In genomic region chr2:153529931-153530766, GRCm38 (mm10) we compare ENCODE assay signal across 8 mouse cellular contexts. TPM values are rescaled to one million over a fixed set of nuclear protein-coding genes. Genes with fewer than 3 reads are reported as not detected.
DNase-seq lines count a peak whose midpoint lies in the region; ATAC-seq and TF ChIP-seq lines count a peak whose summit lies in the region.

Gene Nol4l (minus strand): TSS chr2:153529971.

- no peak for TF ChIP-seq EP300 in liver, postnatal 0 days (IDR thresholded peaks at IDR 0.05; ENCODE audit: low read depth)

- H3K27me3 ChIP-seq in forebrain, embryonic 12.5 days = peaks cover 33% of the 10 kb centered on the region
- H3K27me3 ChIP-seq in intestine, postnatal 0 days (replicated peaks; ENCODE audit: control insufficient read depth, insufficient read depth, low read length) = no peaks in the 10 kb centered on the region
- H3K27me3 ChIP-seq in liver, postnatal 0 days (ENCODE audit: insufficient read depth, low read length) = peaks cover 19% of the 10 kb centered on the region; the same call in 1 of the 2 replicates

- peak within 1 kb of the TSS; percentile 67; the same call in 1 of the 2 replicates for H3K27ac ChIP-seq in bone marrow, adult 2 months (ENCODE audit: control insufficient read depth, insufficient read depth, low read depth, low read length, poor library complexity)
- peak within 1 kb of the TSS; percentile 93 for H3K27ac ChIP-seq in forebrain, embryonic 12.5 days
- peak within 1 kb of the TSS; percentile 22; the same call in 1 of the 2 replicates for H3K27ac ChIP-seq in intestine, postnatal 0 days (ENCODE audit: low read depth, low read length)
- H3K27ac ChIP-seq in liver, postnatal 0 days (ENCODE audit: low read depth) = peak within 1 kb of the TSS; percentile 62

- no peaks in the 10 kb centered on the region; the same call in none of the 2 replicates for H3K4me1 ChIP-seq in bone marrow, adult 2 months (ENCODE audit: control insufficient read depth, insufficient read depth, low read length)
- peaks cover 44% of the 10 kb centered on the region for H3K4me1 ChIP-seq in forebrain, embryonic 12.5 days
- peaks cover 8% of the 10 kb centered on the region; the same call in 1 of the 2 replicates for H3K4me1 ChIP-seq in intestine, postnatal 0 days (replicated peaks; ENCODE audit: control insufficient read depth, insufficient read depth, low read length)
- H3K4me1 ChIP-seq in liver, postnatal 0 days (ENCODE audit: insufficient read depth) = peaks cover 33% of the 10 kb centered on the region

- no peak for TF ChIP-seq POLR2A in bone marrow, adult 2 months (IDR thresholded peaks at IDR 0.05; ENCODE audit: borderline replicate concordance, control insufficient read depth, low read depth, low read length)

- no peak for TF ChIP-seq CTCF in bone marrow, adult 2 months (IDR thresholded peaks at IDR 0.05; ENCODE audit: control insufficient read depth, insufficient read depth, low read length)
- TF ChIP-seq CTCF in intestine, postnatal 0 days (IDR thresholded peaks at IDR 0.05; ENCODE audit: low read depth) = no peak
- TF ChIP-seq CTCF in liver, postnatal 0 days (IDR thresholded peaks at IDR 0.05; ENCODE audit: low read depth) = no peak

- no peaks in the 10 kb centered on the region for H3K9me3 ChIP-seq in forebrain, embryonic 12.5 days
- H3K9me3 ChIP-seq in intestine, postnatal 0 days (ENCODE audit: control insufficient read depth) = no peaks in the 10 kb centered on the region
- H3K9me3 ChIP-seq in liver, postnatal 0 days (ENCODE audit: low read length) = no peaks in the 10 kb centered on the region

- peak; percentile 46 for DNase-seq in ovary, postnatal 36 days (ENCODE audit: low spot score)
- DNase-seq in ovary, postnatal 10 days (ENCODE audit: low spot score) = no peak
- peak; percentile 50 for DNase-seq in liver, postnatal 0 days
- DNase-seq in right cerebral cortex, postnatal 14 days = peak; percentile 57
- no peak for DNase-seq in adipocyte (ENCODE audit: low spot score)

- H3K9ac ChIP-seq in forebrain, embryonic 12.5 days = peak within 1 kb of the TSS; percentile 88
- peak within 1 kb of the TSS; percentile 55 for H3K9ac ChIP-seq in intestine, postnatal 0 days (ENCODE audit: low read depth, low read length)
- H3K9ac ChIP-seq in liver, postnatal 0 days (replicated peaks) = peak within 1 kb of the TSS; percentile 75

- no peaks in the 10 kb centered on the region for H3K36me3 ChIP-seq in forebrain, embryonic 12.5 days (replicated peaks)
- H3K36me3 ChIP-seq in intestine, postnatal 0 days (ENCODE audit: control insufficient read depth, insufficient read depth) = no peaks in the 10 kb centered on the region
- no peaks in the 10 kb centered on the region for H3K36me3 ChIP-seq in liver, postnatal 0 days (replicated peaks; ENCODE audit: insufficient read depth, low read length)

- peak; percentile 12 for ATAC-seq in forebrain, embryonic 12.5 days (ENCODE audit: low FRiP score)
- 0 out of 2 replicates have a peak, but pooled peaks have one; percentile 2 for ATAC-seq in intestine, postnatal 0 days
- peak; percentile 2; the same call in 1 of the 2 replicates for ATAC-seq in liver, postnatal 0 days

- H3K4me2 ChIP-seq in forebrain, embryonic 12.5 days = peak within 1 kb of the TSS; percentile 98
- peak within 1 kb of the TSS; percentile 98 for H3K4me2 ChIP-seq in intestine, postnatal 0 days (replicated peaks; ENCODE audit: low read depth)
- H3K4me2 ChIP-seq in liver, postnatal 0 days (ENCODE audit: low read depth, low read length) = peak within 1 kb of the TSS; percentile 99

- WGBS in bone marrow, adult 2 months = 6% methylated on average over 65 of the region's 86 CpGs
- WGBS in forebrain, embryonic 12.5 days = 2% methylated on average over 35 of the region's 86 CpGs
- WGBS in intestine, postnatal 0 days = 3% methylated on average over 40 of the region's 86 CpGs
- 5% methylated on average over 29 of the region's 86 CpGs for WGBS in liver, postnatal 0 days (ENCODE audit: insufficient replicate concordance)

- peak within 1 kb of the TSS; percentile 59 for H3K4me3 ChIP-seq in bone marrow, adult 2 months (replicated peaks; ENCODE audit: control insufficient read depth, low read depth, low read length)
- H3K4me3 ChIP-seq in forebrain, embryonic 12.5 days (replicated peaks) = peak within 1 kb of the TSS; percentile 76
- H3K4me3 ChIP-seq in intestine, postnatal 0 days (ENCODE audit: low read depth, low read length) = peak within 1 kb of the TSS; percentile 69
- H3K4me3 ChIP-seq in liver, postnatal 0 days (ENCODE audit: low read depth, low read length) = peak within 1 kb of the TSS; percentile 75

RNA-seq across cellular contexts. Expression of gene Nol4l, which starts in this region (rescaled TPM):
- polyA plus RNA-seq in bone marrow, adult 2 months (2011; ENCODE audit: insufficient read depth, insufficient read length, low replicate concordance, missing spikeins) = 4.0 and 7.5 TPM in 2 replicates
- 31.4 and 34.5 TPM in 2 replicates for polyA plus RNA-seq in forebrain, embryonic 12.5 days (2016; fragmentation: Nextera tagmentation; extraction: Ambion mirVana)
- 21.9 and 25.2 TPM in 2 replicates for polyA plus RNA-seq in intestine, postnatal 0 days (2015; fragmentation: Nextera tagmentation; extraction: Ambion mirVana)
- 1.7 and 1.9 TPM in 2 replicates for polyA plus RNA-seq in liver, postnatal 0 days (2015; fragmentation: Nextera tagmentation; extraction: Ambion mirVana)

Comparison
In these comparisons a context has a peak if more than half of its experiments do, and no peak if none do; other contexts are left out.
1. DNase-seq: peak in ovary, postnatal 36 days (single experiment), liver, postnatal 0 days (single experiment) and right cerebral cortex, postnatal 14 days (single experiment); none in ovary, postnatal 10 days (single experiment) and adipocyte (single experiment).
2. H3K27ac ChIP-seq: peak in every context shown above with its lines; median percentile 93 in forebrain, embryonic 12.5 days; 67 in bone marrow, adult 2 months; 62 in liver, postnatal 0 days; 22 in intestine, postnatal 0 days.
3. Peak in every context shown above with its lines, with median percentiles within 50 percentile points of each other: H3K4me3 ChIP-seq, ATAC-seq, H3K4me2 ChIP-seq and H3K9ac ChIP-seq.